Mouse (Mus musculus) myocyte (in vitro differentiated cells): Measurements from ENCODE around the gene Ago4.

Experiments
- CEBPB ChIP-seq: IDR thresholded peaks from 2 replicates; pipeline ENCODE4 v1.6.1; 2011; ENCODE audit warnings: mild to moderate bottlenecking, moderate library complexity; ENCODE audit not compliant: poor library complexity, insufficient read depth, severe bottlenecking
- E2F4 ChIP-seq: IDR thresholded peaks from one replicate; pipeline ENCODE4 v1.6.1; 2011; ENCODE audit warnings: mild to moderate bottlenecking, control low read depth, moderate library complexity; ENCODE audit not compliant: insufficient read depth
- MAX ChIP-seq: IDR thresholded peaks from one replicate; pipeline ENCODE4 v1.6.1; 2011; ENCODE audit warnings: low read depth, mild to moderate bottlenecking, control low read depth
- MYOD1 ChIP-seq, 3 experiments: IDR thresholded peaks; one replicate each; pipeline ENCODE4 v1.6.1; 2011; ENCODE audit warnings: control low read depth in 2 of 3, low read depth in 2 of 3, mild to moderate bottlenecking in 2 of 3, moderate library complexity in 1 of 3; ENCODE audit not compliant: insufficient read length in 2 of 3, control insufficient read depth in 1 of 3
- MYOG ChIP-seq, 3 experiments: IDR thresholded peaks; one replicate each; pipeline ENCODE4 v1.6.1; 2011; ENCODE audit warnings: control low read depth in 2 of 3, low read depth in 2 of 3, mild to moderate bottlenecking in 2 of 3; ENCODE audit not compliant: insufficient read length in 2 of 3, control insufficient read depth in 1 of 3, insufficient read depth in 1 of 3
- POLR2A ChIP-seq: IDR thresholded peaks from one replicate; pipeline ENCODE4 v1.6.1; 2011; ENCODE audit warnings: low read depth, mild to moderate bottlenecking, control low read depth, moderate library complexity; ENCODE audit not compliant: insufficient read length
- POLR2AphosphoS2 ChIP-seq: IDR thresholded peaks from one replicate; pipeline ENCODE4 v1.6.1; 2011; ENCODE audit warnings: low read depth, control low read depth; ENCODE audit not compliant: insufficient read length
- REST ChIP-seq: IDR thresholded peaks from one replicate; pipeline ENCODE4 v1.6.1; 2011; ENCODE audit warnings: mild to moderate bottlenecking, control low read depth, moderate library complexity; ENCODE audit not compliant: insufficient read depth, insufficient read length
- SRF ChIP-seq: IDR thresholded peaks from one replicate; pipeline ENCODE4 v1.6.1; 2011; ENCODE audit warnings: low read depth; ENCODE audit not compliant: control insufficient read depth, insufficient read length
- TCF12 ChIP-seq: IDR thresholded peaks from one replicate; pipeline ENCODE4 v1.6.1; 2011; ENCODE audit warnings: mild to moderate bottlenecking, control low read depth; ENCODE audit not compliant: poor library complexity, insufficient read depth, severe bottlenecking
- TCF3 ChIP-seq: IDR thresholded peaks from one replicate; pipeline ENCODE4 v1.6.1; 2011; ENCODE audit warnings: low read depth, control low read depth; ENCODE audit not compliant: insufficient read length
- USF1 ChIP-seq: IDR thresholded peaks from one replicate; pipeline ENCODE4 v1.6.1; 2011; ENCODE audit warnings: low read depth, mild to moderate bottlenecking, control low read depth, moderate library complexity

DNA sequence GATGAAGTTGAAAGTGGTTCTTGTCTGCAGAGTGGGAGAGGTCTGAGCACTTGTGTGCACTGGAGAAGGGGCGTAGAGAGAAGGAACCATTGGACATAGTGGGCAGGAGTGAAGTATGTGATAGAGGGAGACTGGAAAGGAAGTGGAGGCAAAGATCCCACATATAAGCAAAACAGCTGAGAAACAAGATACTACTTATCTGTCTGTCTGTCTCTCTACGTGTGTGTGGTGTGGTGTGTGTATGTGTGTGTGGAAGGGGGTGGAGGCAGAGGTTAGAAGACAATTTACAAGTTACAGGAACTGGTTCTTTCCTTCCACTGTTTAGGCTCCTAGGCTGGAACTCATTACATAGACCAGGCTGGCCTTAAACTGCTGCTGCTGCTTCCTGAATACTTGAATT, 48.2 kb downstream of the Ago4 start:
- TF ChIP-seq MAX: no peak
- no peak for TF ChIP-seq POLR2A
- no peak for TF ChIP-seq MYOD1 (IDR thresholded peaks at IDR 0.05; ENCODE audit: control insufficient read depth in 1 of 3, insufficient read length in 2 of 3, low read depth in 2 of 3)
- TF ChIP-seq POLR2AphosphoS2: no peak
- TF ChIP-seq USF1: no peak
- TF ChIP-seq MYOG (IDR thresholded peaks at IDR 0.05; ENCODE audit: control insufficient read depth in 1 of 3, insufficient read depth in 1 of 3, insufficient read length in 2 of 3, low read depth in 2 of 3): no peak
- no peak for TF ChIP-seq E2F4
- TF ChIP-seq REST: no peak
- no peak for TF ChIP-seq TCF12
- no peak for TF ChIP-seq TCF3
- no peak for TF ChIP-seq CEBPB
- TF ChIP-seq SRF: no peak
